Mouse (Mus musculus): ENCODE results near the gene Krt83. TPM values are rescaled to one million over a fixed set of nuclear protein-coding genes. Genes with fewer than 3 reads are reported as not detected.

Krt83 gene
- 19.3 TPM in 1 of 2 replicates, not detected in the other for polyA plus RNA-seq (2012; rRNA removed; ENCODE audit: low replicate concordance)

GRCm38 (mm10) chr15:101491431-101491830 lies at the start of gene Krt83:
TSS of gene Krt83 (minus strand) at chr15:101491512.

GRCm38 (mm10) chr15:101532720-101533119 lies 41.4 kb upstream of the Krt83 start, which contains the start of gene Krt84:
TSS of gene Krt84 (minus strand) at chr15:101532820.

GRCm38 (mm10) chr15:101517161-101517560 lies 25.8 kb upstream of the Krt83 start, which contains the start of gene Gm49425:
TSS of gene Gm49425 (minus strand) at chr15:101517261.

GRCm38 (mm10) chr15:101472952-101473528 lies 18.3 kb downstream of the Krt83 start, which contains the start of gene Krt86:
TSS of gene Krt86 (plus strand) at chr15:101473478.

GRCm38 (mm10) chr15:101463651-101464050 lies 27.7 kb downstream of the Krt83 start, which contains the start of gene Krt81:
TSS of gene Krt81 (minus strand) at chr15:101463751.

GRCm38 (mm10) chr15:101447444-101447843 lies 43.9 kb downstream of the Krt83 start, which contains the start of gene Krt88:
TSS of gene Krt88 (plus strand) at chr15:101447744.

GRCm38 (mm10) chr15:101438555-101438954 lies 52.8 kb downstream of the Krt83 start, which contains the start of gene Krt87:
TSS of gene Krt87 (minus strand) at chr15:101438804.

Other genes starting within 250 kb of the Krt83 start
- gene Nr4a1, start 237.2 kb downstream of the Krt83 start, polyA plus RNA-seq (2012; rRNA removed; ENCODE audit: low replicate concordance): 7.7 and 12.7 TPM in 2 replicates
- gene Atg101, start 207.2 kb downstream of the Krt83 start, polyA plus RNA-seq (2012; rRNA removed; ENCODE audit: low replicate concordance): 35.4 and 37.5 TPM in 2 replicates
- gene 6030408B16Rik, start 198.3 kb downstream of the Krt83 start, polyA plus RNA-seq (2012; rRNA removed; ENCODE audit: low replicate concordance): 3.4 and 39.0 TPM in 2 replicates
- 5.4 and 9.7 TPM in 2 replicates for gene Krt80, start 121.3 kb downstream of the Krt83 start, polyA plus RNA-seq (2012; rRNA removed; ENCODE audit: low replicate concordance)
- 2.1 and 35.5 TPM in 2 replicates for gene Krt7, start 80.5 kb downstream of the Krt83 start, polyA plus RNA-seq (2012; rRNA removed; ENCODE audit: low replicate concordance)
- 0.67 TPM in 1 of 2 replicates, not detected in the other for gene Krt87, start 52.7 kb downstream of the Krt83 start, polyA plus RNA-seq (2012; rRNA removed; ENCODE audit: low replicate concordance)
- not detected in 2 replicates for gene Krt88, start 43.8 kb downstream of the Krt83 start, polyA plus RNA-seq (2012; rRNA removed; ENCODE audit: low replicate concordance)
- 0.35 TPM in 1 of 2 replicates, not detected in the other for gene Krt81, start 27.8 kb downstream of the Krt83 start, polyA plus RNA-seq (2012; rRNA removed; ENCODE audit: low replicate concordance)
- gene Krt86, start 18.0 kb downstream of the Krt83 start, polyA plus RNA-seq (2012; rRNA removed; ENCODE audit: low replicate concordance): not detected in 2 replicates
- gene Gm49425, start 25.7 kb upstream of the Krt83 start, polyA plus RNA-seq (2012; rRNA removed; ENCODE audit: low replicate concordance): 3.8 TPM in 1 of 2 replicates, not detected in the other
- gene Krt84, start 41.3 kb upstream of the Krt83 start, polyA plus RNA-seq (2012; rRNA removed; ENCODE audit: low replicate concordance): not detected in 2 replicates
- not detected in 2 replicates for gene Krt82, start 59.2 kb upstream of the Krt83 start, polyA plus RNA-seq (2012; rRNA removed; ENCODE audit: low replicate concordance)
- 0.84 TPM in 1 of 2 replicates, not detected in the other for gene Krt90, start 71.4 kb upstream of the Krt83 start, polyA plus RNA-seq (2012; rRNA removed; ENCODE audit: low replicate concordance)
- not detected in 2 replicates for gene Krt75, start 82.4 kb upstream of the Krt83 start, polyA plus RNA-seq (2012; rRNA removed; ENCODE audit: low replicate concordance)
- not detected in 2 replicates for gene Gm5414, start 136.7 kb upstream of the Krt83 start, polyA plus RNA-seq (2012; rRNA removed; ENCODE audit: low replicate concordance)
- gene Gm5478, start 155.9 kb upstream of the Krt83 start, polyA plus RNA-seq (2012; rRNA removed; ENCODE audit: low replicate concordance): not detected in 2 replicates
- gene Krt6b, start 188.8 kb upstream of the Krt83 start, polyA plus RNA-seq (2012; rRNA removed; ENCODE audit: low replicate concordance): not detected in 2 replicates
- gene Krt6a, start 202.8 kb upstream of the Krt83 start, polyA plus RNA-seq (2012; rRNA removed; ENCODE audit: low replicate concordance): not detected in 2 replicates
- gene Krt5, start 221.4 kb upstream of the Krt83 start, polyA plus RNA-seq (2012; rRNA removed; ENCODE audit: low replicate concordance): 0.07 and 3.5 TPM in 2 replicates

Measured in subcutaneous adipose tissue, adult 2 months (tissue).